Mouse (Mus musculus) MEL-GATA-1-ER (cell line): ENCODE measurements around the gene Hes7.

Experiments
- DNase-seq: peaks from one replicate; pipeline ENCODE4 v3.0.0-alpha.2; 2012; ENCODE audit warnings: low read depth; ENCODE audit errors: extremely low read depth

The Hes7 gene

DNA sequence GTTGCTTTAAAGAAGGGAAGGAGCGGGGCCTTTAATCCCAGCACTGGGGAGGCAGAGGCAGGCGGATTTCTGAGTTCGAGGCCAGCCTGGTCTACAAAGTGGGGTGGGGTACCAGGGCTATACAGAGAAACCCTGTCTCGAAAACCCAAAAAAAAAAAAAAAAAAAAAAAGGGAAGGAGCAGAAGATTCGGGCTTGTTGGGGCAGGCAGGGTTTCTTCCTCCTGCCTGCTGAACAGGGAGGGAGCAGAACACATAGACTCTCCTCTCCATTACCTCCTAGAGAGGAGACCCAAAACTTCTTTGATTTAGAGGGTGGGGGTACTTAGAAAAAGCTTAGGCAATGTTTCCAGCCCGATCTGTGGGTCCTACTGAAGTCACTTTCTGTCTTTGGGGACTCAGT is 15.2 kb downstream of the Hes7 start:
- no peak for DNase-seq

- no peak for DNase-seq
These were observed 27.3 kb downstream of the Hes7 start for GRCm38 (mm10) chr11:69147546-69147945.

- DNase-seq = no peak
These were observed 28.3 kb downstream of the Hes7 start for GRCm38 (mm10) chr11:69148451-69148960.

DNA sequence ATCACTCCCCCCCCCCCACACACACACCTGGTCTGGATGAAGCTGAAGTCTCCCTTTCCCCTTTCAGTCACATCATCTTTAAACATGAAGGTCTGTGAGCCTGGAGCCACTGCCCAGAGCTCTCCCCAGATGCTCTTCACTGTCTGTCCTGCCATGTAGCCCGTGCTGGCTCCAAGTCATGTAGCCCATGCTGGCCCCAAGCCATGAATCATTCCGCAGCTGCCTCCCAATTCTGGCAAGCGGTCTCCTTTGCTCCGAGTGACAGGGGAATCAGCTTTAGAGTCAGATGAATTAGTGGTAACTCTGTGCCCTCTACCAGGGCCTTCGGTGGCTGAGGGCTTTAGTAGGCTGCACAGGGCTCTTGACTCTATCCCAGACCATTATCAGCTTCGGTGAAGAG is 29.5 kb downstream of the Hes7 start:
- DNase-seq = no peak

- DNase-seq = peak; percentile 36
These were observed 30.2 kb downstream of the Hes7 start for GRCm38 (mm10) chr11:69150444-69150843.

DNA sequence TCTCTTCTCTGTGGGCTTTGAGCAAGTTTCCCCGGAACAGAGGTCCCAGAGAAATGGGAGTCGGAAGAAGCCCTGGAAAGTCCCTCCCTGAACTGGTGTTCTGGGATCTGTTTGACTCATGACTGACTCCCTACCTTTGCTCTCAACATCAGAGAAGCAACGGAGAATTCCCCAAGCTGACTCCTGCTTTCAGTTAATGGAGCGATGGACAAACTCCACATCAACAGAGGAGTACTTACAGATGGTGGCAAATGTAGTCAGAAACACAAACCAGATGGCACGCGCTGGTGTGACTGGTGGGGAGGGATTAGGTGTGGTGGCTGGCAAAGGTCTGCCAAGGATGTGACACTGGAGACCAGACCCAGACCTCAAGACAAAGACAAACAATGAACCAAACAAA is 30.8 kb downstream of the Hes7 start:
- no peak for DNase-seq

- no peak for DNase-seq
These were observed 33.6 kb downstream of the Hes7 start for GRCm38 (mm10) chr11:69153831-69154230.

- DNase-seq = no peak
These were observed 35.1 kb downstream of the Hes7 start for GRCm38 (mm10) chr11:69155351-69155750.

- no peak for DNase-seq
These were observed 36.6 kb downstream of the Hes7 start, which contains the start of gene Alox12b for GRCm38 (mm10) chr11:69156800-69157199. Gene Alox12b, plus strand, starts transcription at chr11:69156989.

- no peak for DNase-seq
These were observed 49.1 kb downstream of the Hes7 start for GRCm38 (mm10) chr11:69169313-69169712.

- no peak for DNase-seq
These were observed 51.4 kb downstream of the Hes7 start for GRCm38 (mm10) chr11:69171626-69172025.

GRCm38 (mm10) chr11:69172606-69173005 is 52.4 kb downstream of the Hes7 start:
- DNase-seq = no peak
